Mouse (Mus musculus): ENCODE data around the gene Slc12a5.

The Slc12a5 gene

DNA sequence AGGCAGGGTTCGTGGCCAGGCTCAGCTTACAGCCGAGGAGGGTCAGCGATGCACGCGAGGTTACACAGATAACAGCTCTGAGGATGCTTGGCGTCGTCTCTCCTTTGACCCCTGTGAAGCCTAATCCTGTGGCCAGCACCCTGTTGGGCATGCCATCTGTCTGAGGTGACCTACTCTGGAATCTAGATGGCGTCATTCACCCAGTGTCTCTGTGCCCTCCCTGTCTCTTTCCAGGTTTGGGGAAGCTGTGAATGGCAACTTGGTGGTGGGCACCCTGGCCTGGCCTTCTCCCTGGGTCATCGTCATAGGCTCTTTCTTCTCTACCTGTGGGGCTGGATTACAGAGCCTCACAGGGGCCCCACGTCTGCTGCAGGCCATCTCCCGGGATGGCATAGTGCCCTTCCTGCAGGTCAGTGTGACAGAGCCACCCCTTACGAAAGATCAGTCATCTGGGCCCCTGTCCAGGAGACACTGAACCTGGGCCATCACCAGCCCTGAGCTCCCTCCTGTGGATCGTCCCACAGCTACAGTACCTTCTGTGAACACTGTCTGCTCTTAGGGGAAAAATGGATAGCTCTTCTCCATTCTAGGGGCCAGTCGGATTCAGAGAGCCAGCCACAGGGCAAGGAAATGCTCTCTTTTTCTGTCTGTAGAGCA, 25.9 kb downstream of the Slc12a5 start:
- DNase-seq = no peak

DNA sequence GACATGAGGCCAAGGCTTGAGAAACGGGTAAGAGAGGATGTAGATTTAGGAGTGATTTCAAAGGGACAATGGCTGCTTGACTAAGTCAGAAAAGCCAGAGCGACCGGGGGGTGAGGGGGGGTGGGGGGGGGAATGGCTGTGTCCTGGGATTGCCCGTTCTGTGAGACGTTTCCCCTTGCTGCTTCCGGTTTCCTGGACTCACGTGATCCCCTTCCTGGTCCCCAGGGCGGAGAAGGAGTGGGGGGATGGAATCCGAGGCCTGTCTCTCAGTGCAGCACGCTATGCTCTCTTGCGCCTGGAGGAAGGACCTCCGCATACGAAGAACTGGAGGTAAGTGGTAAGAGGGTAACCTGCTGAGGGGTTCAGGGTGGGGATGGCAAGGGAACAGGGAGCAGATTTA, 28.2 kb downstream of the Slc12a5 start:
- no peak for DNase-seq

DNA sequence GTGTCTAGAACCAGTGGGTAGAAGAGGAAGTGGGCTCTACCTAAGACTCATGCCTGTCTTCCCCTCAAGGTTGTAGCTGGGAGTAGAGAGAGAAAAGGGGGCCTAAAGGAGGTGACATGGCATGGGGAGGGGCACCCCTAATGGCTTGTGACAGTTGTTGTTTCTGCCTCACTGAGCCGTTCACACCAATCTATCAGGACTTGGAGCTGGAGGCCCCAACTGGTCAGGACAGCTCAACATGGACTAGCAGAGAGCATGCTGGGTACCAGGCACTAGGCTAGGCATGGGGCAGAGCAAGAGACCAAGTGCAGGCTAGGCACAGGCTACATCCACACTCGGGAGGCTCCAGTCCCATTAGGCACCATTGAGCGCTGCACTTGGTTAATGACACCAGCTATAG, 30.5 kb downstream of the Slc12a5 start:
- DNase-seq = no peak

DNA sequence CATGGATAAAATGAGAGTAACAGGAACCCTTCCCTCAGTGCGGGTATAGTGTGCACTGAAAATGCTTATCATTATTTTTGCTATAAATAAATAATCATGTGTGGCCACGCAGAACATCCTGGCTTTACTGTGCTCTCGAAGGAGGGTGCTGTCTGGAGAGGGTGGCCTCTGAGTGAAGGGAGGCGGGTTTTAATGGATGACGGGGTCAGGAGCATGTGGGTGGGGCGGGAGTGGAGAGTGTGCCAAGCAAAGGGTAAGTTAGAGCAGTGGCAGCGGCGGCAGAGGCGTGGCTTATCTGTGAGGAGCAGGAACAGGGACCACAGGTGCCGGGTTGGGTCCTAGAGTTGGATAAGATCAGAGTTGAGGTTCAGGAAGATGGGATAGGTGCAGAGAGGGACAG, 31.2 kb downstream of the Slc12a5 start:
- DNase-seq = no peak

DNA sequence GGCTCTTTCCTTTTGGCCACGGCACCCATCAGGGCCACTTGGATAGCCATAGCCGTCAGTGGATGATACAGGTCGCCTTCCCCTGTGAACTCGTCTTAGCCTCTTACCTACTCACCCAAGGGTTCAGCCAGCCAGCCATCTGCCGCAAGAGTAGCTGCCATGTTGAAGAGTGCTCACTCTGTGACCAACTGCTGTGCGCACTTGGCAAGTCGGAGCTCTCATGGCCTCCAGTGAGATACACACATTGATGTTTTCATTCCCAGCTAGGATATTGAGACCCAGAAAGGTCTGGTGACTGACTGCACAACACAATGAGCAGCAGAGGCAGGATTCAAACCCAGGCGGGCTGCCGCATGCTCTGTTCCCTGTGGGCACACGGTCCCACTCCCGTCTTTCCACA, 33.6 kb downstream of the Slc12a5 start:
- no peak for DNase-seq

DNA sequence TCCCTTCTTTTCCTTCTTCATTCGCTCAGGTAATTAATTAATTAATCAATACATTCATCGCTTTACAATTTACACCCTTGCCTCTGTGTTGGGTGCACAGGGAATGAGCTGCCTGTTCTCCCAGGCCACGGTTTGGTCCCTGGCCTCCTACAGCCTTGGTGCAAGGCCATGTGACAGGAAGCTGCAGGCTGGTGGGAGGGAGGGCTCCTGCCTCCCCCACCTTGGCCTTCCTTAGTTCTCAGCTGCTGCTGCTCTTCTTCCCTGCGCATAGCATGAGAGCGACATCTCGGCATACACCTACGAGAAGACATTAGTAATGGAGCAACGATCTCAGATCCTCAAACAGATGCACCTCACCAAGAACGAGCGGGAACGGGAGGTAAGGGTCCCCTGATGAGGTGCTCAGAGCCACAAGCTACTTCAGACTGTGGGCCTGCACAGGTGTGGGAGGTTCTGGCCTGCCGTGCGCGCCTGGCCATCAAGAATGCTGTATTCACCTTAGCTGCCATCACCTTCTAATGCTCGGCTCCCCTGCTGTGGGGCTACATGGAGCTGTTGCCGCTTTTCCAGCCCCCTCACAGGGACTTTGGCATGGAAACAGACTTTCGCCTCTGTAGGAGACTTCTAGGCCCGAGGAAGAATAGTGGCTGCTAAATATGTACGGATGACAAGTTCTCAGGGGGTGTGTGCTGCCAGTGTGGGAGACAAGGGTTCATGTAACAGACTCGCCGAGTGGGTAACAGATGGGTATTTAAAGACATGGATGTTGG, 34.2 kb downstream of the Slc12a5 start:
- no peak for DNase-seq

- no peak for DNase-seq
Measured at GRCm38 (mm10) chr2:164995976-164996375, 35.4 kb downstream of the Slc12a5 start.

DNA sequence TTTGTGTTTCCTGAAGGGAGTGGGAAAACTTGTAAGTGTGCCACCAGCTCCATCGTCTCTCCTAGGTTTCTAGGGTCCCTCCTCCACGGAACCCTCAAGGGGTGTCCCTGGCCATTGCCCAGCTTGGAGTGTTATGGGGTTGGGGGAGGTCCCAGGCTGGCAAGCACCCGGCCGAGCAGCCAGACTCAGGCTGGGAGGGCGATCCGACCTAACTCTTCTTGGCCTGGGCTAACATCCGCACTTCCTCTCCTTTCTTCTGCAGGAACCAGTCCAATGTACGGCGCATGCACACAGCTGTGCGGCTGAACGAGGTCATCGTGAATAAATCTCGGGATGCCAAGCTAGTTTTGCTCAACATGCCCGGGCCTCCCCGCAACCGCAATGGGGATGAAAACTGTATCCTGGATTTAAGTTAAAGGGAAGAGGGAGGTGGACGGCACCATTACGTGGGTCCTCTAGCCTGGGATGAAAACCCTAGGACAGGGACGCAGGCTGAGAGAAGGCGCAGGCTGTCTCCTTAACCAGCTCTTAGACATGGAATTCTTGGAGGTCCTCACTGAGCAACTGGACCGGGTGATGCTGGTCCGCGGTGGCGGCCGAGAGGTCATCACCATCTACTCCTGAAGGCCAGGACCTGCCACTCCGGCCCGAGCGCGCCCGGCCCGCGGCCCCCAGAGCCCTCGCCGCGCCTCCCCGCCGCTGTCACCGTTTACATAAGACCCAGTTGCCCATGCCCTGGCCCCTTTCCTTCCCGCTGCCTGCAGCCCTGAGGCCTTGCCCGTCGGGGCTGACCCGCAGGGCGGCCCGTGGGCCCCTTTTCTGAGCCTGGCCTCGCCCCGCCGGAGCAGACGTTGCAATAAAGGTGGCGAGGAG, 36.5 kb downstream of the Slc12a5 start:
- no peak for DNase-seq

GRCm38 (mm10) chr2:164997721-164998428, 37.3 kb downstream of the Slc12a5 start:
- no peak for DNase-seq

DNA sequence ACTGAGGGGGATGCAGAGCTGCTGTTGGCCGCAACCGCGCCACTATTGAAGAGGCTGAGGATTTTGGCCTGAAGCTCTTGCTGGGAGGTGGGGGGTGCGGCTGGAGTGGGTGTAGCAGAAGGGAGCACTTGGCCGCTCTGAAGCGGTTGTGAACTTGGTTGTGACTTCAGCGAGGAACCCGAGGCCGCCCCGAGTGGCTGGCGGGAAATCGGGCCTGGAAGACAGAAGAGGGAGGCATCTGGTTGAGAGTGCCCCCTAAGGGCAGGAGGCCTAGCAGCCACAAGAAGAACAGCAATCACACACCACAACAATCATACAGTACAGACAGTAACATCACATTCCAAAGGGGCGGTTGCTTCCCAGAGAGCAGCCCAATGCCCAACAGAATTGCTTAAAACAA, 41.4 kb downstream of the Slc12a5 start:
- no peak for DNase-seq

GRCm38 (mm10) chr2:165003108-165003507, 42.5 kb downstream of the Slc12a5 start:
- no peak for DNase-seq

DNA sequence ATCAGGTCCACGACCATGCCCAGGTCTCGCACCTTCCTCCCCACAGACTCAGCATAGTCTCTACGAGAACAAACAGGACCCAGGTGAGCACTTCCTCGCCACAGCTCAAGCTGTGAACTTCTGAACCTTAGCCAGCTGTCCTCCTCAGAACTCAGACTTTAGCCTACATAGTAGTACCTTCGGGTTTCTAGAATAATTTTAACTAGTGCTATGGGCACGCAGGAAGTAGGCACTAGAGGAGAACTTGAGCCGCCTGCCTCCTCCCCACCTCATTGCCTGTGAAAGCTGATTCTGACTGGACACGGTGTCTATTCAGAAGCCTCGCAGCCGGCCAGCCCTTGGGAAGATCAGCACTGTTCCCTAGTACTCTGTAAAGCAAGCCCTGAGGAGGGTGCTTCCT, 43.6 kb downstream of the Slc12a5 start:
- no peak for DNase-seq

DNA sequence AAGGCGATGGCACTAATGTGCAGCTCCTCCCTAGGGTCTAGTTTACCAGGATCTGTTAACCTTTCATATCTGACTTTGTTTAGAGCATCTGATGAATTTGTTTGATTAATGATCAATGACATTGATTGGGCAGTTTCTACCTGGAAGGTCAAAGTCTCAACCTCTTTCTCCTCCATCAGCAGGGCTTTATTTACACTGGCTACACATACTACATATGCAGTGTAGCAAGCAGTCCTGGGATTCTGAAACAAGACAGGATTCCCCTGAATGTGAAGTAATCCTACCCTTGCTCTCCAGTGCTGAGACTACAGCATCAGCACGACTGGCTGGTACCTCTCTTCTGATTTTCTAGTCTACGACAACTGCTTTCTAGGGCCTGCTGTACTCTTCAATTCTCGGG, 46.2 kb downstream of the Slc12a5 start:
- no peak for DNase-seq

GRCm38 (mm10) chr2:165007986-165008385, 47.4 kb downstream of the Slc12a5 start:
- no peak for DNase-seq

DNA sequence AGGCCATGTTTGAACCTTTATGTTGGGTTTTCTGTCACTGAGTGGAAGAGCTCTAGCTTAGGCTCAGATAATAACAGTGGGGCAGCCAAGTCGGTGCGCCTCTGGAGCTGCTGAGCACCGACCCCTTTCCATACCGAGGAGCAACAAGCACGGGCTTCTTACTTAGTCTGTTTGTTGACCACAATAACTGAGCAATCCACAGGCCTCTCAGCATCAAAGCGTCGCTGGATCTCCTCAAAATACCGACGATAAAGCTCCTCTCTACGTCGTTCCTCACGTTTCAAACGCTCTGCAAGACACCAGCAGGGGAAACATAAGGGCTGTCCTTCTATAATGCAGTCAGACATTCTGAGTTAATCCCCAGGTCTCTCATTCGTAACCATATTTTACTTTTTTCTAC, 48.6 kb downstream of the Slc12a5 start:
- no peak for DNase-seq

GRCm38 (mm10) chr2:165009581-165009980, 49.0 kb downstream of the Slc12a5 start:
- no peak for DNase-seq

GRCm38 (mm10) chr2:165010351-165010750, 49.7 kb downstream of the Slc12a5 start:
- DNase-seq = no peak

GRCm38 (mm10) chr2:165014935-165015334, 54.3 kb downstream of the Slc12a5 start:
- no peak for DNase-seq

DNA sequence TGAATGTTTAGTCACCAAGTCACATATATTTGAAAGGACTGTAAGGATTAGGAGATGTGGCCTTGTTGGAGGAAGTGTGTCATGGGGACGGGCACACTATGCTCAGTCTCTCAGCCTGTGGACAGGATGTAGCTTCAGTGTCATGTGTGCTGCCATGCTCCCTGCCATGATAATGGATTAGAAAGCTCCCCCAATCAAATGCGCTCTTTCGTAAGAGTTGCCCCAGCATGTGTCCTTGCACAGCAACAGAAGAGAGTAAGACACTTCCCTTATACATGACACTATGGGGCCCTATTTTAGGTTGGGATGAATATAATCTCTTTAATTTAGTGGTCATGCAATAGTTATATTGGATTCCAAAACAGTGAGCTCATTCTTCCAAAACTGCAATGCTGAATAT, 59.9 kb downstream of the Slc12a5 start:
- DNase-seq = no peak

DNA sequence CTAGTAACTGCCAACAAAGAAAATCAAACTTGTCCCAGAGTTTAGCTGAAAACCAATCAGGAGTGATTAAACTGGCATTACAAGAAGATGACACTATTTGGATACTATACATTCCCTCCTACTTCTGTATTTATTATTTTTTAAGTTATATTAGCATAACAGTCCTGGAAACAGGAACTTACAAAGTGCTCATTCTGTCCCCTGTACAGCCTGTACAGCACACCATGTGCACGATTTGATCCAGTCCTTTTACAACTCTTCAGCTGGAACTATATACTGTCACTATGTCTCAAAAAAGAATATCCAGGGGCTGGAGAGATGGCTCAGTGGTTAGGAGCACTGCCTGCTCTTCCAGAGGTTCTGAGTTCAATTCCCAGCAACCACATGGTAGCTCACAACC, 66.6 kb downstream of the Slc12a5 start:
- no peak for DNase-seq

- no peak for DNase-seq
Measured at GRCm38 (mm10) chr2:165032533-165032932, 71.9 kb downstream of the Slc12a5 start.

GRCm38 (mm10) chr2:165033306-165033705, 72.7 kb downstream of the Slc12a5 start:
- no peak for DNase-seq
